Mouse (Mus musculus) left cerebral cortex, postnatal 4 days (tissue): ENCODE measurements around the gene Enpp7. TPM values are rescaled to one million over a fixed set of nuclear protein-coding genes. Genes with fewer than 3 reads are reported as not detected.

Experiments used
- DNase-seq: peaks from one replicate; pipeline ENCODE4 v3.0.0-alpha.2; 2022
- intact Hi-C: fragments of 180-260 bp; cut with DNase I; formaldehyde crosslinking; loops from one replicate; pipeline ENCODE4 v1.15.1; 2025
- total RNA-seq, 2 experiments: library from RNA; stranded (reverse); gene quantifications; 2 replicates each; pipeline ENCODE4 v1.2.3; 2021

Enpp7 gene
- total RNA-seq, result not detected

DNA sequence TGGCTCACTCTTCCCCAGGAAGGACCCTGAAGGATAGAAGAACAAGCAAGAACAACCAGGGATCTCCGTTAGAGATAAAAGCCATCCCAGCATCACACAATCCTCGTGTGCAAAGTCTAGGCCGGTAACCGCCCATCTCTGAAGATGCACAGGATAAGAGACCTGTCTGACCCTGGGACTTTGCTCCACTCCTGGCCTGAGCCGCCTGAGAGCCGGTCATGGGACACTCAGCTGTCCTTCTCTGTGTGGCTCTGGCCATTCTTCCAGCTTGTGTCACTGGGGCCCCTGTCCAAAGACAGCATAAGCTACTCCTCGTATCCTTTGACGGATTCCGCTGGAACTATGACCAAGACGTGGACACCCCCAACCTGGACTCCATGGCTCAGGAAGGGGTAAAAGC lies at the start of gene Enpp7:
Enpp7 (plus strand) TSS at position 190 of the 400 bp plus-strand sequence.
- DNase-seq, result no peak
- intact Hi-C loops, result no loop called here

GRCm38 (mm10) chr11:118939731-118940130 lies 48.3 kb upstream of the Enpp7 start:
- DNase-seq, result no peak
- intact Hi-C loops, result no loop called here

GRCm38 (mm10) chr11:118940539-118940938 lies 47.4 kb upstream of the Enpp7 start:
- peak; percentile 97 for DNase-seq
- intact Hi-C loops, result no loop called here

GRCm38 (mm10) chr11:118941268-118941667 lies 46.7 kb upstream of the Enpp7 start:
- no peak for DNase-seq
- intact Hi-C loops, result no loop called here

GRCm38 (mm10) chr11:118945868-118946267 lies 42.1 kb upstream of the Enpp7 start:
- intact Hi-C loops, result no loop called here
- DNase-seq, result no peak

DNA sequence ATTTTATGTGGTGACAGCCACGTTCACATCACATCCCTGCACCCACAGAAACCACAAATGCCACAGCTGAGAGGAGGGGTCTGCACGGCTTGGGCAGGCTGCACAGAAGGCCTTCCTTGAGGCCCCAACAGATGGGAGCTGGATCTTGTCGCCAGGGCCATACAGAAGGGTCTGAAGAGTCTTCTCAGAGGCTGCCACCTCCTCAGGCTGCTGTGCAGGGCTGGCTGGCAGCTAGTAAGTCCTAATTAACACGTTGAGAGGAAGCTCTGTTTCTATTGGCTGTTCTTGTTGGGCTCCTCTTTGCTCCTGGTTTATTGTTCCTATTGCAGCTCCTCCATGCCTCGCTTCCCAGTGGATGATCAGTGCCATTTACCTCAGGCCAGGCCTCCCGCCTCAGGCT lies 33.0 kb upstream of the Enpp7 start:
- intact Hi-C loops, result no loop called here
- DNase-seq, result no peak

DNA sequence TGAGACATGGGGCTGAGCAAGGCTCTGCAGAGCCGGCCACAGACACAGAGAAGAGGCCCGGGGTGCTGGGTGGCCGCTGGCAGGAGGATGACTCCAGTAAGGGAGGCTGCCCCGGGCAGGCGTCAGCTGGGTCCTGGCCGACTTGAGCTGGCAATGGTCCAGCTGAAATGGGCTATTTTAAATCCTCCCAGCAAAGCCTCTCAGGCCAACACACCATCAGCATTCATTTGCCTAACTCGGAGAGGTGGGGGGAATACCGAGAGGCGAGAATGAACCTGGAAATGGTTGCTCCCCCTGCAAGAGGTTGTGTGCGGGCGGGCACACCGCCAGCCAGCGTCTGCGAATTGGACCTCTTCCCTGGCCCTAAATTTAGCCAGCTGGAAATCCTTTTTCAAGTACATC lies 30.9 kb upstream of the Enpp7 start:
- peak; percentile 84 for DNase-seq
- intact Hi-C loops, result no loop called here

- no peak for DNase-seq
- intact Hi-C loops, result loop anchor here (10.0 kb wide), 1 partner anchor 46 kb away; the partner anchor contains the start of gene Rbfox3
These were observed 27.3 kb upstream of the Enpp7 start for GRCm38 (mm10) chr11:118960649-118961048.

DNA sequence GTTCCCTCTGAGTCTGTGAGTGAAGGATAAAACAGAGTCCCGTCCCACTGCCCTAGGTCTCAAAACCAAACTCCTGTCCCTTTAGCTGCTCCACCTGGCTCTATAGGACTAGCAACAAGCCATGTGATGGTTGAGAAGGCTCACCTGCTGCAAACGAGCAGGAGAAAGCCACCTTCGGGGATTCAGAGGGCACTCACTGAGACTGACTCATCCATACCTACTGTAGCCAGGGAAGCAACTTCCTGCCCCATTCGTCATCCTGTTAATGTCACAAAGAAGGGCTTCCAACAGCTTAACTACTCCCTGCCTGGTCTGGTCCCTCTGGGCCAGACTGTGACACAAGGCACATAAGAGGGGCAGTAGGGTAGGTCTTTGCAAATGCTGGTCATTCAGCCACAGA lies 25.5 kb upstream of the Enpp7 start:
- intact Hi-C loops, result loop anchor here (10.0 kb wide), 1 partner anchor 48 kb away; the partner anchor contains the start of gene Rbfox3
- DNase-seq, result no peak

- peak; percentile 31 for DNase-seq
- intact Hi-C loops, result loop anchor here (10.0 kb wide), 1 partner anchor 49 kb away; the partner anchor contains the start of gene Rbfox3
These were observed 24.1 kb upstream of the Enpp7 start for GRCm38 (mm10) chr11:118963926-118964325.

DNA sequence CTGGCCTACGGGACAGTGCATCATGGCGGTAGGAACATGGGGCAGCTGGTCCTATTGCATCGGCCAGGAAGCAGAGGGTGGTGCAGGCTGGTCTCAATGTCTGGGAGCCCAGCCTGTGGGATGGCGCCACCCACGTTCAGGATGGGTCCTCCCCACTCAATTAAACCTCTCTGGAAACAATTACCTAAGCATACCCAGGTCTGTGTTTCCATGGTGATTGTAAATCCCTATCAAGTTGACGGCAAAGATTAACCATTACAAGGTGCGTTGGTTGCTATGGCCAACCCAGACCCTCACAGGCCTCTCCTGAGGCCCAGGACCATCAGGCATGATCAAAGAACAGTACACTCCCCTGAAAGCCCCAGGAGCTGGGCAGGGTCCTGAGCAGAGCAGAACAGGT lies 22.9 kb upstream of the Enpp7 start:
- DNase-seq, result no peak
- intact Hi-C loops, result loop anchor here (10.0 kb wide), 1 partner anchor 50 kb away; the partner anchor contains the start of gene Rbfox3

GRCm38 (mm10) chr11:118971470-118972034 lies 16.4 kb upstream of the Enpp7 start:
- DNase-seq, result peak; percentile 55
- intact Hi-C loops, result loop anchor here (10.0 kb wide), 2 partner anchors 397 to 547 kb away; partner anchors contain the start of gene C1qtnf1

GRCm38 (mm10) chr11:118972431-118973377 lies 15.3 kb upstream of the Enpp7 start:
- intact Hi-C loops, result loop anchor here (10.0 kb wide), 2 partner anchors 398 to 548 kb away; partner anchors contain the start of gene C1qtnf1
- DNase-seq, result peak; percentile 96

- DNase-seq, result no peak
- intact Hi-C loops, result loop anchor here (10.0 kb wide), 2 partner anchors 400 to 550 kb away; partner anchors contain the start of gene C1qtnf1
These were observed 13.6 kb upstream of the Enpp7 start for GRCm38 (mm10) chr11:118974340-118974739.

GRCm38 (mm10) chr11:118975427-118975826 lies 12.6 kb upstream of the Enpp7 start:
- peak; percentile 85 for DNase-seq
- intact Hi-C loops, result loop anchor here (5.0 to 10.0 kb wide), 3 partner anchors 233 to 551 kb away; partner anchors contain the start of gene C1qtnf1

DNA sequence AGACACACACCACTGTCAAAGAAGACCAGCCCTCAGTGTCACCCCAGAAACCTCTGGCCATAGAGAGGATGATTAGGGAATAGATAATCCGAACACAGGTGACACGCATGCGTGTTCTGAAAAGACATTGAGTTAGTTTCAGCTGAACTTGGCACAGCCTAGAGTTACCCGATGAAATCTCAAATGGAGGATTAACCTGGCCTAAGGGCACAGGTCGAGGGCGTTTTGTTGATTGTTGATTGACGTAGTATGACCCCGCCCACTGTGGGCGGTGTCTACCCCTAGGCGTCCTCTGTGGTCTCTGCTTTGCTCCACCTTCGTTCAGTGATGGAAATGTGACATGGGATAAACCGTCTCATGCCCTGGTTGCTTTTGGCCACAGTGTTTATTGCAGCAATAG lies 12.1 kb upstream of the Enpp7 start:
- intact Hi-C loops, result loop anchor here (5.0 to 10.0 kb wide), 3 partner anchors 234 to 551 kb away; partner anchors contain the start of gene C1qtnf1
- DNase-seq, result no peak

- intact Hi-C loops, result no loop called here
- DNase-seq, result no peak
These were observed 7.6 kb upstream of the Enpp7 start for GRCm38 (mm10) chr11:118980388-118980787.

DNA sequence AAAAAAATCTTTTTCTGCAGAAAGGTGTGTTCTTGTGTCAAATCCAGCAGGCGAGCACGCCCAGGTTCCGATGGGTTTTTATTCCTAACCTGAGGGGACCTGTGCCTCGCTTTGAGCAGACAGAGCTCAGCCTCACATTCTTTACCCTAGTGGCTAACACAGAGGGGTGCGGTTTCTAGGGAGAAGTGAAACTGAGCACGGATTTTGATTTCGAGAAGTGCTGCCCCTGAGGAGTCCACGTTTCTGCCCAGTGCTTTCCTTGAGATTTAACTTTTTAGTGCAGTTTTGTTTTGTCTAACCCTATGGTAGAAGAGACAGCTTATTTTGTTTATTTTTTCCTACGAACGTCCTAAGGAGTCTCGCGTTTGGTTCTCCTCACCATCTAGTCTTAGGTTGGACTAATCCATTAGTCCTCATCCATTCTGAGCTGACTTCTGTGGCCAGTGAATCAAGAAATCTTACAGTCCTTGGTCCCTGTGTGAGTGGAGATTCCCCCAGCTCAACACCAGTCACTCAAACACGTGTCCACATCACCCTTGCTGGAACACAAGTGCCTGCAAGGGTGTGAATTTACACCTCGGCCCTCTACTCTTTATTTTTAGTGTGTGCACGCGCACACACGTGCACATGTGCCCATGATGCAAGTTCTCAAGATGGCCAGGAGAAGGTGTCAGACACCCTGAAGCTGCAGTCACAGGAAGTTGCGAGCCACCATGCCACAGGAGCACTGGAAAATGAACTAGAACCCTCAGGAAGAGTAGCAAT lies 6.8 kb upstream of the Enpp7 start:
- intact Hi-C loops, result no loop called here
- DNase-seq, result no peak

GRCm38 (mm10) chr11:118982593-118983113 lies 5.3 kb upstream of the Enpp7 start:
- intact Hi-C loops, result no loop called here
- no peak for DNase-seq

GRCm38 (mm10) chr11:118985571-118985970 lies 2.4 kb upstream of the Enpp7 start:
- intact Hi-C loops, result no loop called here
- no peak for DNase-seq
